Mouse (Mus musculus): ENCODE results near the gene 4930503B20Rik. TPM values are rescaled to one million over a fixed set of nuclear protein-coding genes. Genes with fewer than 3 reads are reported as not detected.

The 4930503B20Rik gene
- polyA plus RNA-seq, 1 experiment from 2014 or later: not detected

DNA sequence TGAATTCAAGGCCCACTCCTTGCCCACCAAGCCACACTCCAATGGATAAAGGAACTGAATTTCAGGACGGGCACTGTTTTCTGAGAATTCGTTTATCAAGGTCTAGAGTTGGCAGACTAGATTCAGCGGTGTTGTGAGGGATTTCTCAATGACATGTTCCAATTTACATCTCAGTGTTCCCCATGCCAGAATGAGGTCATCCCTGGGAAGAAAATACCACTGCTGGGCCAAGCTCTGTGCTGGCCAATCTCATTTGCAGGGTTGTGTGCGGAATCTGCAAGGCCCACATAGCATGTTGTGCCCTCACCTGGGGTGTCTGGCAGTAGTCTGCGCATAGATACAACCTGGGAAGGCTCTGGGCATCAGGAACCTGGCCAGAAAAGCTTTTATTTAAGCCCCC, 8.2 kb upstream of the 4930503B20Rik start:
- no peaks in the 10 kb centered on the region for H3K27me3 ChIP-seq (ENCODE audit: control insufficient read depth, insufficient read depth, low read length)
- no peaks in the 10 kb centered on the region for H3K9me3 ChIP-seq (ENCODE audit: control insufficient read depth, low read length)
- no peak for DNase-seq (ENCODE audit: low spot score)
- H3K9ac ChIP-seq (ENCODE audit: low read length): no peak overlapping the region
- H3K4me2 ChIP-seq (ENCODE audit: low read depth): no peak overlapping the region
- H3K4me3 ChIP-seq (ENCODE audit: low read depth, low read length): no peak overlapping the region
- 93% methylated on average over 5 of the region's 5 CpGs for WGBS
- H3K36me3 ChIP-seq (ENCODE audit: control insufficient read depth, insufficient read depth, low read length): no peaks in the 10 kb centered on the region
- no peaks in the 10 kb centered on the region for H3K4me1 ChIP-seq (ENCODE audit: control insufficient read depth, insufficient read depth, low read length)
- ATAC-seq (ENCODE audit: insufficient read depth, low FRiP score, low TSS enrichment): no peak
- H3K27ac ChIP-seq (ENCODE audit: low read depth, low read length): no peak overlapping the region

DNA sequence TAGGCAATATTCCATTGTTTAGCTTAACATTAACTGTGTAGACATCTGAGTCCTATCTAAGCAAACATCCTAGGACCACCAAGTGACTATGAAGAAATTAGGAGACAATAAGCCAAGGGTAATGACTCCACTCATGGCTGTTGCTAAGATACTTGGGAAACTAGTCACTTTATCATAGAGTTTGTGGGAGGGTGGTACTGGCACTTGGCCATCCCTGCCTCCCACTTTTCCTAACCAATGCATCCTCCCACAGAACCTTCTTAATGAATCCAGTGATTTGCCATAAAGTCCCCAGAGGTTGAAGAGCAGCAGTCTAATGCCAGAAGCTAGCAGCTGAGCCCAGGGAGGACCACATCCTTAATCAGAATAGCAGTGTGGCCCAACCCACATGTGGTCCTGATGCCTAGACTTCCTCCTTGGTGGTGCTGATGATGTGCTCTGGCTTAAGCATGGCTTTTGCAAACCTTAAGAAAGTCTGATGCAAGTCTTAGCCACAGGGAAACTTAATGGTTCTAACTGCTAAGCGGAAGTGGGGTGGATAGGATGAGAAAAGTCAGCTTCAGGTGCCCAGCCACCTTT, 7.0 kb upstream of the 4930503B20Rik start:
- Histone ChIP-seq H3K27ac (ENCODE audit: low read depth, low read length) (no peak overlapping the region), H3K4me3 (ENCODE audit: low read depth, low read length) (no peak overlapping the region), H3K4me1 (ENCODE audit: control insufficient read depth, insufficient read depth, low read length) (no peaks in the 10 kb centered on the region), H3K9ac (ENCODE audit: low read length) (no peak overlapping the region), H3K9me3 (ENCODE audit: control insufficient read depth, low read length) (no peaks in the 10 kb centered on the region), H3K4me2 (ENCODE audit: low read depth) (no peak overlapping the region), H3K27me3 (ENCODE audit: control insufficient read depth, insufficient read depth, low read length) (no peaks in the 10 kb centered on the region), H3K36me3 (ENCODE audit: control insufficient read depth, insufficient read depth, low read length) (no peaks in the 10 kb centered on the region)
- 92% methylated on average over 1 of the region's 1 CpGs for WGBS
- no peak for ATAC-seq (ENCODE audit: insufficient read depth, low FRiP score, low TSS enrichment)
- DNase-seq (ENCODE audit: low spot score): no peak

DNA sequence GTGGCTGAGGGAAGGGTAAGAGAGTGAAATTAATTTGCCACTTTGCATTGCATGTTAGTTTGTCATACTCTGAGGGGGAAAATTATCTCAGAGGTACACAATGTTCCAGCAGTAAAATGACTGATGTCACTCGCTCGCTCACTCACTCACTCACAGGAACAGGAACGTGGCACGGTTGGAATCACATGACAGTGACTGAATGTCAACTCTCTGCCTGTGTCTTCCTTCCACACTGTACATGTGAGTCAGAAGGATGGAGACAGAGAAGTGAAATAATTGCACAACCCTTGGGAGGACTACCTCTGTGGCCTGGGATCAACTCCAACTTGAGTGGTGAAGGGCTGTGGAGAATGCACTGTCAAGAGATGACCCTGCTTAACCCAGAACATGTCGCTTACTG, 6.3 kb upstream of the 4930503B20Rik start:
- Histone ChIP-seq H3K4me3 (ENCODE audit: low read depth, low read length) (no peak overlapping the region), H3K27me3 (ENCODE audit: control insufficient read depth, insufficient read depth, low read length) (no peaks in the 10 kb centered on the region), H3K9ac (ENCODE audit: low read length) (no peak overlapping the region), H3K9me3 (ENCODE audit: control insufficient read depth, low read length) (no peaks in the 10 kb centered on the region), H3K27ac (ENCODE audit: low read depth, low read length) (no peak overlapping the region), H3K36me3 (ENCODE audit: control insufficient read depth, insufficient read depth, low read length) (no peaks in the 10 kb centered on the region), H3K4me1 (ENCODE audit: control insufficient read depth, insufficient read depth, low read length) (no peaks in the 10 kb centered on the region), H3K4me2 (ENCODE audit: low read depth) (no peak overlapping the region)
- DNase-seq (ENCODE audit: low spot score) (no peak), ATAC-seq (ENCODE audit: insufficient read depth, low FRiP score, low TSS enrichment) (no peak)
- WGBS: 93% methylated on average over 5 of the region's 5 CpGs

DNA sequence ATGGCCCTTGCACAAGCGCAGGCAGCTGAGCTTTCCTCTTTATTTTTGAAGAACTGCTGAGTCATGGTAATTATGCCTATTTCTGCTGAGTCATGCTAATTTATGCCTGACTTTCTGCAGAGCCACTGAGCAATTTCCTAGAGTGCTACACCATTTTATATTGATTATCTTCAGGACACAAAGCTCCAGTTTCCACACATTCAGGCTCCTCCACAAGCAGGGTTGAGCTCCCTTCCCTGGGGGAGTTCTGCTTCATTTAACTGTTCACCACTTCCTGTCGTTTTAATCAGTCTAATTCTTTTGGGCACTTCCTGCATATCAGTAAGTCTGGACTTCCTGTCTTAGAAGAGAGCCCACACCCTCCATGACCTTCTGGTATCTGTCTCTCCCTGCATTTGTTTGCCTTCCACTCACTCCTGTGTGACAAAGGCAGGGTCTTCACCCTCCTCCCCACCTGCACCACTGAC, 4.0 kb upstream of the 4930503B20Rik start:
- 67% methylated on average over 2 of the region's 2 CpGs for WGBS
- H3K4me2 ChIP-seq (ENCODE audit: low read depth): no peak overlapping the region
- no peak for DNase-seq (ENCODE audit: low spot score)

DNA sequence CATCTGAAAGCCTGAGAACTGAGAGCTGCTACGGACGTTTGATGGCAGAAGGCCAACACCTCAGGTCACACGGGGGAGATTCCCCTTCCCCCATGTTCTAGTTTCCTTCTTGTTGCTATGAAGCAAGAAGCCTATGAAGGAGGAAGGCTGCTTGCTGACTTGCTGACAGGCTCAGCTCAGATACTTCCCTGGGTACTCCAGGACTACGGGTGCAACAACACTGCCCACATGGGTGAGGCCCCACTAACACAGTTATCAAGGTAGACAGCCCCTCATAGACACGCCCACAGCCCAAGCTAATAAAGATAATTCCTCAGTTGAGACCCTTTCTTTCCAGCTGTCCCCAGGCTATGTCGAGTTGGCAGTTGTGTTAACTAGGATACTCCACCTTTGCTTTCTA, 2.6 kb upstream of the 4930503B20Rik start:
- no peaks in the 10 kb centered on the region for H3K27me3 ChIP-seq (ENCODE audit: control insufficient read depth, insufficient read depth, low read length)
- H3K4me1 ChIP-seq (ENCODE audit: control insufficient read depth, insufficient read depth, low read length): no peaks in the 10 kb centered on the region
- no peak overlapping the region for H3K4me2 ChIP-seq (ENCODE audit: low read depth)
- no peak overlapping the region for H3K27ac ChIP-seq (ENCODE audit: low read depth, low read length)
- DNase-seq (ENCODE audit: low spot score): no peak
- no peak overlapping the region for H3K4me3 ChIP-seq (ENCODE audit: low read depth, low read length)
- no peaks in the 10 kb centered on the region for H3K9me3 ChIP-seq (ENCODE audit: control insufficient read depth, low read length)
- H3K9ac ChIP-seq (ENCODE audit: low read length): no peak overlapping the region
- 88% methylated on average over 6 of the region's 6 CpGs for WGBS
- no peaks in the 10 kb centered on the region for H3K36me3 ChIP-seq (ENCODE audit: control insufficient read depth, insufficient read depth, low read length)
- no peak for ATAC-seq (ENCODE audit: insufficient read depth, low FRiP score, low TSS enrichment)

More for the DNA sequence above, 4.0 kb upstream of the 4930503B20Rik start:
- Histone ChIP-seq H3K4me1 (ENCODE audit: control insufficient read depth, insufficient read depth, low read length) (no peaks in the 10 kb centered on the region), H3K4me3 (ENCODE audit: low read depth, low read length) (no peak overlapping the region), H3K9me3 (ENCODE audit: control insufficient read depth, low read length) (no peaks in the 10 kb centered on the region), H3K9ac (ENCODE audit: low read length) (no peak overlapping the region), H3K36me3 (ENCODE audit: control insufficient read depth, insufficient read depth, low read length) (no peaks in the 10 kb centered on the region), H3K27ac (ENCODE audit: low read depth, low read length) (no peak overlapping the region), H3K27me3 (ENCODE audit: control insufficient read depth, insufficient read depth, low read length) (no peaks in the 10 kb centered on the region)
- no peak for ATAC-seq (ENCODE audit: insufficient read depth, low FRiP score, low TSS enrichment)

DNA sequence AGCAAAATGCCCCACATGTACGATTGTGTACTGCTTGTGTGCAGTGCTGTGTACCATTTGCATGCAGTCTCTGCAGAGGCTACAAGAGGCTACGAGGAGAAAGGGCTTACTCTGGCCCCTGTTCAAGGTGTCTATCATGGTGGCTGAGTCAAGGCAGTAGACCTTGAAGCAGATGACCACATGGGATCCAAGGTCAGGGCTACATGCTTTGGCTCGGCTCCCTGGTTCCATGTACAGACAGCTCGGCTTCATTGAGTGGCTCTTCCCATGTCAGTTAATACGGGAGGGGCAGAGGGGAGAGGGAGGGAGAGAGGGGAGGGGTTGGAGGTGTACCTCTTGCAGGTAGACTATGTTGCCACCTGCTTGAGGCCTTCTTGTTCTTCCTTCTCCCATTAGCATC, 1.3 kb upstream of the 4930503B20Rik start:
- Histone ChIP-seq H3K36me3 (ENCODE audit: control insufficient read depth, insufficient read depth, low read length) (no peaks in the 10 kb centered on the region), H3K27me3 (ENCODE audit: control insufficient read depth, insufficient read depth, low read length) (no peaks in the 10 kb centered on the region), H3K9ac (ENCODE audit: low read length) (no peak overlapping the region), H3K4me2 (ENCODE audit: low read depth) (no peak overlapping the region), H3K27ac (ENCODE audit: low read depth, low read length) (no peak overlapping the region), H3K4me3 (ENCODE audit: low read depth, low read length) (no peak overlapping the region), H3K9me3 (ENCODE audit: control insufficient read depth, low read length) (no peaks in the 10 kb centered on the region), H3K4me1 (ENCODE audit: control insufficient read depth, insufficient read depth, low read length) (no peaks in the 10 kb centered on the region)
- DNase-seq (ENCODE audit: low spot score) (no peak), ATAC-seq (ENCODE audit: insufficient read depth, low FRiP score, low TSS enrichment) (no peak)
- WGBS: 91% methylated on average over 5 of the region's 5 CpGs

DNA sequence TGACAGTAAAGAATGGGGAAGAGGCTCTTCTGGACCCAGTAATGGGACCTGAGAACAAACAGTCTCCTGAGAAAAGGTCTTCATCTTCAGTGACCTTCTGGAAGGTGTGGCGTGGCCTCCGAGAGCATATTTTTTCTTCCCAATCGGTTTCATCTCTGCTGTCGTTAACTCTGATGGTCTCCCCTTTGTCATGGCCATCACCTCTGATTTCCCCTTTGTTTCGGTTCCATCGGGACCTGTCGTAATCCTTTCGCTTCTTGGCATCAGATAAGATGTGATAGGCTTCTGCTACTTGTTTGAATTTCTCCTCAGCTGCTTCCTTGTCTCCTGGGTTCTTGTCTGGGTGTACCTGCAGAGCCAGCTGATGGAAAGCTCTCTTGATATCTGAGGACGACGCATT, 401 bp downstream of the 4930503B20Rik start:
- 90% methylated on average over 10 of the region's 10 CpGs for WGBS

DNA sequence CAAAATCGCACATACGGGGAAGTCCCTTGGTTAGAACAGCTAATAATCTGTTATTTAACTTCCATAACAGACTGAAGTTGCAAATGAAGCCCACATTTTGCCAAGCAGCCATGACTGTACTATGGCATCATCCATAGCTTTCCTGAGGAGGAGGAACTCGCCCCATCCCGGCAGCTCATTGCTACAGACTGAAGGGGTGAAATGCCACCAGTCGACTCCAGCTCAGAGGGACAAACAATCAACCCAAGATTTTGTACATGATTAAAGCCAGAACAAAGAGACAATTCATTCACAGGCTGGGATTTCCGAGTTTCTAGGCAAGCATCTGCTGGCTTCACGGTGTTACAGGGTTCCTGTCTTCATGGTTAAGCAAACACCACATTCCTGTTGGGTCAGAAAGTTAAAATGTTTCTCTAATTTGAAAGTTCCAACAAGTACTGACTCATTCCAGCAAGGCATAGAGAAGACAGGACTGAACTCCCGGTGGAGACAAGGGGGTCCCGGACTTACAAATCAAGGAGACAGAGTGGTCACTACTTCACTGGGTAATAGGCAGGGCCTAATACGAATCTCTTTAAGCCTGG, 1.7 kb downstream of the 4930503B20Rik start:
- Histone ChIP-seq H3K36me3 (ENCODE audit: control insufficient read depth, insufficient read depth, low read length) (no peaks in the 10 kb centered on the region), H3K27me3 (ENCODE audit: control insufficient read depth, insufficient read depth, low read length) (no peaks in the 10 kb centered on the region), H3K4me2 (ENCODE audit: low read depth) (no peak overlapping the region), H3K4me1 (ENCODE audit: control insufficient read depth, insufficient read depth, low read length) (no peaks in the 10 kb centered on the region), H3K27ac (ENCODE audit: low read depth, low read length) (no peak overlapping the region), H3K4me3 (ENCODE audit: low read depth, low read length) (no peak overlapping the region), H3K9me3 (ENCODE audit: control insufficient read depth, low read length) (no peaks in the 10 kb centered on the region), H3K9ac (ENCODE audit: low read length) (no peak overlapping the region)
- no peak for ATAC-seq (ENCODE audit: insufficient read depth, low FRiP score, low TSS enrichment)
- 78% methylated on average over 10 of the region's 10 CpGs for WGBS
- no peak for DNase-seq (ENCODE audit: low spot score)

More for the DNA sequence above, 401 bp downstream of the 4930503B20Rik start:
- DNase-seq (ENCODE audit: low spot score) (no peak), ATAC-seq (ENCODE audit: insufficient read depth, low FRiP score, low TSS enrichment) (no peak)
- no peaks in the 10 kb centered on the region for H3K36me3 ChIP-seq (ENCODE audit: control insufficient read depth, insufficient read depth, low read length)
- H3K9ac ChIP-seq (ENCODE audit: low read length): no peak overlapping the region
- no peaks in the 10 kb centered on the region for H3K9me3 ChIP-seq (ENCODE audit: control insufficient read depth, low read length)
- no peaks in the 10 kb centered on the region for H3K27me3 ChIP-seq (ENCODE audit: control insufficient read depth, insufficient read depth, low read length)
- H3K4me2 ChIP-seq (ENCODE audit: low read depth): no peak overlapping the region
- no peak overlapping the region for H3K27ac ChIP-seq (ENCODE audit: low read depth, low read length)
- H3K4me3 ChIP-seq (ENCODE audit: low read depth, low read length): no peak overlapping the region
- H3K4me1 ChIP-seq (ENCODE audit: control insufficient read depth, insufficient read depth, low read length): no peaks in the 10 kb centered on the region

DNA sequence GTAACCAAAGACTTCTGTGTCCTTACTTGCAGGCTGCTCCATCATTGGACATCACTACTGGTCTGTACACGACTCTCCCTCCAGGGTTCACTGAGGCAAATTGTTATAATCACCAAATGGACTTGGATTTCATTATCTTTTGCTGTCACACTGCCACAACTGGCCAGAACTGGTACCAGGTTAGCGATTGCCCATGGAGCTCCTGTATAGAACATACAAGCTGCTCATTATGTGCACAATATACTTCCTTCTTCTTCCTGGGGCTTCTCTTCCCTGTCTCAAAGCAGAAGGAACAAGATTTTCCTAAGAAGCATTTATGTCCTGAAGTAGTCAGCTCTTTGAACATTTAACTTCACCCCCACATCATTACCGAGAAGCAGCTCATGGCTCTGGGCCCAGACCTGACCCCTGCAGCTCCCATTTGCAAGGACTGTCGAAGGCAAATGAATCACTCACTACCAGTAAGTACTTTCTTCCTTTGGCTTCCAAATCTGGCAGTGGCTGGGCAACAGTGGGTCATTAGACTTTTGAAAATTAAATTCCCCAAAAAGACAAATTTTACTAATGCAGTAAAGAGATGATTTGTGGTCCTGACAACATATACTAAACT, 9.2 kb downstream of the 4930503B20Rik start:
- Histone ChIP-seq H3K27ac (ENCODE audit: low read depth, low read length) (no peak overlapping the region), H3K36me3 (ENCODE audit: control insufficient read depth, insufficient read depth, low read length) (no peaks in the 10 kb centered on the region), H3K9ac (ENCODE audit: low read length) (no peak overlapping the region), H3K4me3 (ENCODE audit: low read depth, low read length) (no peak overlapping the region), H3K9me3 (ENCODE audit: control insufficient read depth, low read length) (no peaks in the 10 kb centered on the region), H3K4me2 (ENCODE audit: low read depth) (no peak overlapping the region), H3K4me1 (ENCODE audit: control insufficient read depth, insufficient read depth, low read length) (no peaks in the 10 kb centered on the region), H3K27me3 (ENCODE audit: control insufficient read depth, insufficient read depth, low read length) (no peaks in the 10 kb centered on the region)
- WGBS: 58% methylated on average over 4 of the region's 4 CpGs
- no peak for DNase-seq (ENCODE audit: low spot score)
- ATAC-seq (ENCODE audit: insufficient read depth, low FRiP score, low TSS enrichment): no peak
